Mouse (Mus musculus) urinary bladder, postnatal 4 days (tissue): ENCODE measurements around the gene Acot8.
"Not testable (repeated sequence)": the region's sequence is repeated elsewhere in the genome, so short reads cannot be mapped to it uniquely, and the experiment has no call there.

ENCODE experiments used
- DNase-seq, 2 experiments: peaks; one replicate each; pipeline ENCODE4 v3.0.0; 2021 to 2022; ENCODE audit warnings: low spot score in 2 of 2

Acot8 gene

GRCm38 (mm10) chr2:164813557-164813956 is 8.9 kb upstream of the Acot8 start:
- DNase-seq = no peak

- DNase-seq = no peak
These were observed 1.9 kb upstream of the Acot8 start for GRCm38 (mm10) chr2:164806614-164807013.

DNA sequence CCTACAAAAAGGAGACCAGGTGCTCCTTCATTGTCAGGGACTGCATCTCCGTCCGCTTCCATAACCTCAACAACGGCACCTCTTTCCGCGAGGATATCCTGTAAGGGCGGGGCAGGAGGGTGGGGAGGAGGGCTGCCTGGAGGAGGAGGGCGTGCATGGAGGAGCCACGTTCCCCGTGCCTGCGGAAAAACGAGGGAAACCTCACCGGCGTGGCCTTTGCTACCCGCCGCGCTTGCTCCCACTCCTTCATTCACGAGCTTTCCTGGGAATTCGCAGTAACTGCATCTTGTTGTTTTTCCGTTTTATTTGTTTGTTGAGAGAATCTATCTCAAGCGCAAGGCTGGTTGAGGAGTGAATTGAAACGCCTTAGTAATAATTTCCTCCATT is 643 bp upstream of the Acot8 start:
- DNase-seq = no peak

DNA sequence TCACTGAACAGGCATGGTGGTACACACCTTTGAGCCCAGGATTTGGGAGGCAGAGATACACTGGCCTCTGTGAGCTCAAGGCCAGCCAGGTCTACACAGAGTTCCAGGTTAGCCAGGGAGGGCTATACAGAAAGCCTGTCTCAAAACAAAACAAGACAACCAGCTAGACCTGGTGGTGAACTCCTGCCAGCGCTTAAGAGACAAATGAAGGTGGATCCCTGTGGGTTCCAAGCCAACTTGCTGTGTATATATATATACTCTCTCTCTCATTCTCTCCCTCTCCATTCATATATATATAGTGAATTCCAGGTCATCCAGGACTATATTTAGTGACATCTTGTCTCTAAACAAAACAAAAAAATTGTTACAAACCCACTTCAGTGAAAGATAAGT is 765 bp downstream of the Acot8 start:
- DNase-seq = no peak

DNA sequence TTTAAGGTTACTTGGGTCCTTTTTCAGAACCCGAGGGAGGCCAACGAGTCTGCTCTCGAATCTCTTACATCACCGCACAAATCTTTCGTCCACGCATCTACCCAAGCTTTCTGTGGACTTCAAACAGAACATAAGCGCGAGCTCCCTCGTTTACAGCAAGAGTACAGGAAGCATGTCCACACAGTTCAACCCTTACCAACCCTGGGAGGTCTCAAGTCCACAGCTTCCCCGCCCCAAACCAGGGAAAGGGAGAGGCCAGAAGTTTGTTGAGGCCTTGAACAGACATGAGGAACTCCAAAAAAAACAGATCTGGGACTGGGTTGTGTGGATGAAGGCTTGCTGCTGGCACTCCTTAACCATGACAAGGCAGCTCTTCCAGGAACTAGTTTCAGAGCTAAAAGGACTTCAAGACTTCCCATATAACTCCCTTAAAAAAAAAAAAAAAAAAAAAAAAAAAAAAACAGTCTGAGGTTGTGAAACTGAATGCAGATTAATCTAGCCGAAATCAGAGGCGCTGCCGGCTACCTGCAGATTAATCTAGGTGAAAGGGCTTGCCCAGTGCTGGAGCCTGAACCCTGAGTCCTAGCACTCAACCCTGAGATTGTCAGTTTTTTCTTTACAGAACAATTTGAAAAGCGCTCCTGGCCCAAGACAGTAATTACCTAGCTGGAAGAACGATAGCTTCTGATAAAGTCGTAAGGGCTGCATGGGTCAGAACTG is 1.3 kb downstream of the Acot8 start:
- no peak for DNase-seq

DNA sequence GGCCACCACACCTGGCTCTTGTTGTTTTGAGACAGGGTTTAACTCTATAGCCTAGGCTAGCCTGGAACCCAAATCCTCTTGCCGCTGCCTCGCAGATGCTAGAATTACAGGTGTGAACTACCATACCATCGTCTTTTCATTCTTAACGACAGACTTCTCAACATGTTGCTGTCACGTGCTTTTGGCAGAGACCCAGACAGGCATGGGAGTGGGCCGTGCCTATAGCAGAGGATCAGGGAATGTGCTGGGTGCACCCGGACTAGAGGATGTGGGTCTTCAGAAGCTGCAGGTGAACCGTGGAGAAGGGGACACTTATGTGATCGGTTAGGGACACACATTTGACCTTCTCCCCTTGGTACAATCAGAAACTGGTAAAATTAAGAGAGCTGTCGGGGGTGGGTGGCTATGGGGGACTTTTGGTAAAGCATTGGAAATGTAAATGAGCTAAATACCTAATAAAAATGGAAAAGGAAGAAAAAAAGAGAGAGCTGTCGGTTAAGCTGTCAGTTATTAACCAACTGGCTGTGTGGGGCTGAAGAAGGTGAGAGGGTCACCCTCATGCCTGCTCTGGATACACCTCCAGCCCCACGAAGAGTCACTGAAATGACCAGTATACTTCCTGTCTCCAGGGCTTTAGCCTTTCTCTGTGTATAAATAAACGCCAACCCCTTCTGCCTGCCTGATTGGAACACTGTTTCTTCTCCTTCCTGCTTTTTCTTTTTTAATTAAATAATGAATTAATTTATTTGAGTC is 4.3 kb downstream of the Acot8 start:
- DNase-seq = no peak

DNA sequence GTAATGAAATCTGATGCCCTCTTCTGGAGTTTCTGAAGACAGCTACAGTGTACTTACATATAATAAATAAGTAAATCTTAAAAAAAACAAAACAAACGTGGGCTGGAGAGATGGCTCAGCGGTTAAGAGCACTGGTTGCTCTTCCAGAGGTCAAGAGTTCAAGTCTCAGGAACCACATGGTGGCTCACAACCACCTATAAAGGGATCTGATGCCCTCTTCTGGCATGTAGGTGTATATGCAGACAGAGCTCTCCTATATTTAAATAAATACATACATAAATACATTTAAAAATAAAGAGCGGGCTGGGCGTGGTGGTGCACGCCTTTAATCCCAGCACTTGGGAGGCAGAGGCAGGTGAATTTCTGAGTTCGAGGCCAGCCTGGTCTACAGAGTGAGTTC is 6.1 kb downstream of the Acot8 start:
- not testable (repeated sequence) for DNase-seq

DNA sequence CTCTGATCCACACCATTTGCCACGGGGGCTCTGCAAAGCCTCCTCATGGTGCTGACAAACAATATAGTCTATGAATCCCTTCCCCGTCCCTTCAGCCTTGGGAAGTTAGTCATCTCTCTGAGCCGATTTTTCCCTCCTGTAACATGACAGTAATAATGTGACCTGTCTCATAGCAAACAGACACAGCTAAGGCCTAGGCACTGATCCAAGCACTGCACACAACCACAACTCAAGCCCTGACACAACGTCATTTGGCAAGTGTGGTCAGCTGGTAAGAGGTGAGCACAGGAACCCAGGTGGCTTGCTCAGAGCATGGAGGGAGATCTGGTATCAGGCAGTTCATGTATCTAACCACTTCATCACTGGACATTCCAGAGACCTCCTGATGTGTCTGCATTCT is 8.8 kb downstream of the Acot8 start:
- no peak for DNase-seq

DNA sequence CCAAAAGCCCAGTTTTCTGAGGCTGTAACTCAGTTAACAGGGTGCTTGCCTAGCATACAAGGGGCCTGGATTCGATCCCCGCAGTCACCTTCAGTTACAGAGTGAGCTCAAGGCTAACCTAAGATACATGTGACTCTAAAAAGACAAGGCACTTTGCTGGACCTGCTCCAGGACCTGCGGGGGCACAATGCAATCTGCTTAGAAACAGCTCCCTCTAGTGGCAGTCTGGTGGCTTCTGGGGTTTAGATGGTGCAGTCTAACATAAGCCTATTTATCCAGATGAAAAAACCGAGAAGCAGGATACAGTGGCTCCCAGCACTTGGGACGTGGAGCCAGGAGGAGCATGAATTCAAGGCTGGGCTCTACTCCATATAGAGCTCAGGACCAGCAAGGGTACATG is 10.4 kb downstream of the Acot8 start:
- DNase-seq = peak; percentile 72 to 85

DNA sequence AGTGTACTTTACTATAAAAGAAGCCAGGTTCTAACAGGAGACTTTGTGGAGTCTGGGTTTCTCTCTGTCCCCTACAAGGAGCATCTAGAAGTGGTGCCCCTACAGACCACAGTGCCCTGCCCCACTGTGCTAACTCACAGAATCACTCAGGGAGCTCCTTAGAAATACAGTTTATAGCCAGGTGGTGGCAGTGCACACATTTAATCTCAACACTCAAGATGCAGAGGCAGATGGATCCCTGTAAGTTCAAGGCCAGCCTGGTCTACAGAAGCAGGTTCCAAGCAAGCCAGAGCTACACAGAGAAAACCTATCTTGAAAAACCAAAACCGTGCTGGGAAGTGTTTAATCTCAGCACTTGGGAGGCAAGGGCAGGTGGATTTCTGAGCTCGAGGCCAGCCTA is 10.9 kb downstream of the Acot8 start:
- DNase-seq = no peak

GRCm38 (mm10) chr2:164793236-164793635 is 11.4 kb downstream of the Acot8 start:
- no peak for DNase-seq

GRCm38 (mm10) chr2:164792400-164793190 is 12.1 kb downstream of the Acot8 start:
- no peak for DNase-seq

DNA sequence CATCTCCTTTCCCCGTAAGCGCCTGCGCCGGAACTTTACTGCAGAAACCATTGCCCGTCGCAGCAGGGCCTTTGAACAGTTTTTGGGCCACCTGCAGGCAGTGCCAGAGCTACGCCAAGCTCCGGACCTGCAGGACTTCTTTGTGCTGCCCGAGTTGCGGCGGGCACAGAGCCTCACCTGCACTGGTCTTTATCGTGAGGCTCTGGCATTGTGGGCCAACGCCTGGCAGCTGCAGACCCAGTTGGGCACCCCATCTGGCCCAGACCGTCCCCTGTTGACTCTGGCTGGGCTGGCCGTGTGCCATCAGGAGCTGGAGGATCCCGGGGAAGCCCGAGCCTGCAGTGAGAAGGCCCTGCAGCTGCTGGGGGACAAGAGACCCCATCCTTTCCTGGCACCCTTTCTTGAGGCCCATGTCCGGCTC is 12.8 kb downstream of the Acot8 start:
- no peak for DNase-seq

DNA sequence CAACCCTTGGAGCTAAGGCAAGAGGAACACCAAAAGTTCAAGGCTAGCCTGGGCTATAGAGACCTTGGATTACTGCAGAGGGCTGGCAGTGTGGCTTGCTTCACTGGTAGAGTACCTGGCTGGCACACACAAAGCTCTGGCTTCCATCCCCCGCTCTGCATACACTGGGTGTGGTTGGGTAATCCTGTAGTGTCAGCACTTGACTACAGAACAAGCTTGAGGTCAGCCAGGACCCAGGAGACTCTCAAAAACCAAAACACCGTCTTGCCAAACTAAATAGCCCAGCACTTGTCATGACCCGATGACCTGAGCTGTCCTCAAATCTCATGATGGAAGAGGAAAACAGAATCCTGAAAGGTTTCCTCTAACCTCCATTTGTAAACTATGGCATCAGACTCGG is 14.2 kb downstream of the Acot8 start:
- DNase-seq = no peak

GRCm38 (mm10) chr2:164788411-164788810 is 16.3 kb downstream of the Acot8 start:
- no peak for DNase-seq

- DNase-seq = no peak
These were observed 16.9 kb downstream of the Acot8 start for GRCm38 (mm10) chr2:164787779-164788178.

GRCm38 (mm10) chr2:164787032-164787431 is 17.6 kb downstream of the Acot8 start:
- DNase-seq = no peak

- DNase-seq = no peak
These were observed 18.2 kb downstream of the Acot8 start for GRCm38 (mm10) chr2:164786388-164786885.

- DNase-seq = peak; percentile 81 to 89
These were observed 18.9 kb downstream of the Acot8 start, which contains the start of gene Snx21 for GRCm38 (mm10) chr2:164785481-164786387. Snx21 (plus strand) TSS chr2:164785823.

DNA sequence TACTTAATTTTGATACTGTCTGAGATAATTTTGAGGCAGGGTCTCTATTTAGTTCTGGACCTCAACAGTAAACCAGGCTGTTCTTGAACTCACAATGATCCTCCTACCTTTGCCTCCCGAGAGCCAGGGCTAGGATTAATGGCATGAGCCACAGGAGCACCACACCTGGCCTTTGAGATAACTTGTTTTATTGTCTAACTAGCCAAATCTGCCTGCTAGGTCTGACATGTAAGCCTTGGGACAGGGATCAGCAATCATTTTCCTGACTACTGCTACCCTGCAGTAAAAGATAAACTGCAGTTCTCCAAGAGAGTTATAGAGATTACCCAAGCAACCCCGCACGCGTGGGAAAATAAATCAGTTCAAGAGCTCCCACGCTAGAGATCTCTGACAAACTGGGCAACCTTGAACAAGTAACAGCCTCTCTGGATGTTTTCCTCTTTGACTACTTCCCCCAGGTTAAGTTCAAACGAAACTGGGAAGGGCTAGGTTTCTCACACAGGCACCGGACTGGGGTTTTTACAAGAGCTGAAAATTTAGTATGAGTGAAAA is 19.7 kb downstream of the Acot8 start:
- DNase-seq = no peak
